Mouse (Mus musculus): ENCODE results near the gene Ralgds. TPM values are rescaled to one million over a fixed set of nuclear protein-coding genes. Genes with fewer than 3 reads are reported as not detected.
"Not testable (repeated sequence)": the region's sequence is repeated elsewhere in the genome, so short reads cannot be mapped to it uniquely, and the experiment has no call there.

The Ralgds gene
- total and polyA plus RNA-seq, 3 experiments, result 9.7 to 19.5 (median 12.2) TPM

DNA sequence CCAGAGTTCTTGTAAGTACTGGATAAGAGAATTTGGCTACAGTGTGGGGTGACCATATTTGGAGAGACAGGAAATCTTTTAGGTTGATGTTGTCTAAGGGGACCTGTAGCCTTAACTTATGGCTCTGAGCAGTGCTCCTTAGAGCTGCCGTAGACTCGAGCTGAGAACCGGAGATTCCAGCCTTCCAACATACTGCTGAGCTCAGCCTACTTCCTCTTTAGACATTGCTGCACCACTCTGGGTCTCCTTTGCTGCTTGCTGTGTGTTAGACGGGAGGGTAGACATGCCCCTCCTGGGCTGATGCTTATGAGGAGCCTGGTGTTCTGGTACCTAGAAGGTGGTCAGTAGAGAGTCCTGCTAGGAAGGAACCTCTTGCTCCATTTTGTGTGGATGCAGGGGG is 14.5 kb upstream of the Ralgds start:
- Histone ChIP-seq H3K36me3 (ENCODE audit: control insufficient read depth, insufficient read depth, low read length) (no peaks in the 10 kb centered on the region), H3K79me2 (replicated peaks; ENCODE audit: control insufficient read depth, insufficient read depth, low read length) (no peaks in the 10 kb centered on the region), H3K27ac (no peak overlapping the region), H3K4me1 (ENCODE audit: control insufficient read depth, insufficient read depth, low read length) (no peaks in the 10 kb centered on the region), H3K9ac (ENCODE audit: low read depth, low read length) (no peak overlapping the region), H3K4me3 (no peak overlapping the region), H3K27me3 (ENCODE audit: control insufficient read depth, insufficient read depth, low read length) (no peaks in the 10 kb centered on the region; the same call in 1 of the 2 replicates)
- TF ChIP-seq POLR2A (IDR thresholded peaks at IDR 0.05; ENCODE audit: insufficient read depth, low read depth, low read length) (no peak), CTCF (IDR thresholded peaks at IDR 0.05) (no peak), EP300 (IDR thresholded peaks at IDR 0.05; ENCODE audit: insufficient read depth, low read depth, low read length) (no peak)
- intact Hi-C loops (cut with DNase I), result no loop called here
- DNase-seq, result no peak
- 64% methylated on average over 4 of the region's 4 CpGs for WGBS

DNA sequence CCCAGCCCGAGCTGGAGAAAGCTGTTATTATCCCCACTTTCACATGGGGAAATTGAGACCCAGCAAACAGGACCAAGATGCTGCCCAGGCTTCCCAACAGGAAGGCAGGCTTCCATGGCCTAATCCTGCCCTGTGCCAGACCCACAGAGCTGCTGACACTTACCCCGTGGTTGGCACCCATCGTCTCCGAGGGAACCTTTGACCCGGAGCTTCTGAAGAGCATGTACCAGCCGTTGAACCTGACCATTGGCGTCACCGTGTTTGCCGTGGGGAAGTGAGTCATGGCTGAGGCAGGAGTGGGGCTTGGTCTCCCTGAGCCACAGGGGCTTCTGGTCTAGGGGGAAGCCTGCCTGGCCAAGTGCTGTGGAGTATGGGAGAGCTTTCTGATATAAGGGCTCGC is 9.9 kb upstream of the Ralgds start:
- Histone ChIP-seq H3K4me1 (ENCODE audit: control insufficient read depth, insufficient read depth, low read length) (no peaks in the 10 kb centered on the region), H3K36me3 (ENCODE audit: control insufficient read depth, insufficient read depth, low read length) (no peaks in the 10 kb centered on the region), H3K27ac (no peak overlapping the region), H3K79me2 (replicated peaks; ENCODE audit: control insufficient read depth, insufficient read depth, low read length) (no peaks in the 10 kb centered on the region), H3K27me3 (ENCODE audit: control insufficient read depth, insufficient read depth, low read length) (no peaks in the 10 kb centered on the region; the same call in 1 of the 2 replicates), H3K4me3 (no peak overlapping the region), H3K9ac (ENCODE audit: low read depth, low read length) (no peak overlapping the region)
- 74% methylated on average over 10 of the region's 10 CpGs for WGBS
- intact Hi-C loops (cut with DNase I), result no loop called here
- no peak for DNase-seq
- no peak for TF ChIP-seq CTCF (IDR thresholded peaks at IDR 0.05)
- no peak for TF ChIP-seq EP300 (IDR thresholded peaks at IDR 0.05; ENCODE audit: insufficient read depth, low read depth, low read length)
- no peak for TF ChIP-seq POLR2A (IDR thresholded peaks at IDR 0.05; ENCODE audit: insufficient read depth, low read depth, low read length)

DNA sequence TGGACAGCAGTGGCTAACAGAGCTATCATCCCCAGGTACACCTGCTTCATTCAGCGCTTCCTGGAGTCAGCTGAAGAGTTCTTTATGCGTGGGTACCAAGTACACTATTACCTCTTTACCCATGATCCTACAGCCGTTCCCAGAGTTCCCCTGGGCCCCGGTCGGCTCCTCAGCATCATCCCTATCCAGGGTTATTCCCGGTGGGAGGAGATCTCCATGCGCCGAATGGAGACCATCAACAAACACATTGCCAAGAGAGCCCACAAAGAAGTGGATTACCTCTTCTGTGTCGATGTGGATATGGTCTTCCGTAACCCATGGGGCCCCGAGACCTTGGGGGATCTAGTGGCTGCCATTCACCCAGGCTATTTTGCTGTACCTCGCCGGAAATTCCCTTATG is 8.2 kb upstream of the Ralgds start:
- no peak for TF ChIP-seq EP300 (IDR thresholded peaks at IDR 0.05; ENCODE audit: insufficient read depth, low read depth, low read length)
- TF ChIP-seq CTCF (IDR thresholded peaks at IDR 0.05), result no peak
- no peak for TF ChIP-seq POLR2A (IDR thresholded peaks at IDR 0.05; ENCODE audit: insufficient read depth, low read depth, low read length)
- H3K27ac ChIP-seq, result no peak overlapping the region
- H3K79me2 ChIP-seq (replicated peaks; ENCODE audit: control insufficient read depth, insufficient read depth, low read length), result no peaks in the 10 kb centered on the region
- H3K4me3 ChIP-seq, result no peak overlapping the region
- no peaks in the 10 kb centered on the region; the same call in 1 of the 2 replicates for H3K27me3 ChIP-seq (ENCODE audit: control insufficient read depth, insufficient read depth, low read length)
- 82% methylated on average over 13 of the region's 13 CpGs for whole genome bisulfite sequencing
- no peak overlapping the region for H3K9ac ChIP-seq (ENCODE audit: low read depth, low read length)
- no peaks in the 10 kb centered on the region for H3K36me3 ChIP-seq (ENCODE audit: control insufficient read depth, insufficient read depth, low read length)
- intact Hi-C loops (cut with DNase I), result no loop called here
- DNase-seq, result no peak
- no peaks in the 10 kb centered on the region for H3K4me1 ChIP-seq (ENCODE audit: control insufficient read depth, insufficient read depth, low read length)

DNA sequence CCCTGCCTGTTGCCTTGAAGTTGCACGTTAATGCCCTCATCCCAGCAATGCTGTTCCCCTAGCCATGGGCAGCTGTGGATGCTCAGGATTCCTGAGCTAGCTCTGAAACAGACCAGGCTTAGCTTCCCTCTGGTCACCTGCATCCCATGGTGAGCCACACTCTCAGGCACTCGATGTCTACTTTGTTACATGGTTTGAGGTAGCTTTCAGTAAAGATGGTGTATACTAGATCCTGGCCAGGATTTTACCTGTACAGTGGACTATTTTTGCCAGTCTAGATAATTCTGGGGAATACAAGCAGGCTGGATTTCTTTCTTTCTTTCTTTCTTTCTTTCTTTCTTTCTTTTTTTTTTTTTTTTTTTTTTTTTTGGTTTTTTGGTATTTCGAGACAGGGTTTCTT is 7.1 kb upstream of the Ralgds start, which contains the start of gene Gm10134:
Gene Gm10134 (plus strand): TSS at position 301 of the 400 bp plus-strand sequence.
- Histone ChIP-seq H3K27ac (no peak within 1 kb of the TSS), H3K79me2 (replicated peaks; ENCODE audit: control insufficient read depth, insufficient read depth, low read length) (no peaks in the 10 kb centered on the region), H3K4me1 (ENCODE audit: control insufficient read depth, insufficient read depth, low read length) (no peaks in the 10 kb centered on the region), H3K9ac (ENCODE audit: low read depth, low read length) (no peak within 1 kb of the TSS), H3K36me3 (ENCODE audit: control insufficient read depth, insufficient read depth, low read length) (no peaks in the 10 kb centered on the region), H3K27me3 (ENCODE audit: control insufficient read depth, insufficient read depth, low read length) (no peaks in the 10 kb centered on the region; the same call in 1 of the 2 replicates), H3K4me3 (no peak within 1 kb of the TSS)
- intact Hi-C loops (cut with DNase I), result no loop called here
- no peak for DNase-seq
- no peak for TF ChIP-seq CTCF (IDR thresholded peaks at IDR 0.05)
- TF ChIP-seq POLR2A (IDR thresholded peaks at IDR 0.05; ENCODE audit: insufficient read depth, low read depth, low read length), result no peak
- TF ChIP-seq EP300 (IDR thresholded peaks at IDR 0.05; ENCODE audit: insufficient read depth, low read depth, low read length), result no peak
- WGBS, result 60% methylated on average over 3 of the region's 3 CpGs

DNA sequence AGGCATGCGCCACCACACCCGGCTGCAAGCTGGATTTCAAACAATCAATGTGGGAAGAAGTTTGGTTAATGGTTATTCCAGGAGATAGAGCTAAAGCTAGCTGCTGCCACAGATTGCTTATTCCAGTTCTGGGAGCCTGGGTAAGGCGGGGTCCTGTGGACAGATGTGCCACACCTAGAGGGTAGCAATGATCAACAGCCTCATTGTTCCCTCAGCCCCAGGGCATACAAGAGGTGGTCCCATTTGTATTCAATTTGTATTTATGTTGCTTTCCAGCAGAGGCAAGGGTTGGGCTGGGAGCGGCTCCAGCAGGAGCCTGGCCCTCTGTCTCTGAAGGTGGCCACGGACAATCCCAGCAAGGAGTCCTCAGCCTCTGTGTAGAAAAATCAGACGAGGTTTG is 6.6 kb upstream of the Ralgds start:
- H3K4me1 ChIP-seq (ENCODE audit: control insufficient read depth, insufficient read depth, low read length), result no peaks in the 10 kb centered on the region
- H3K9ac ChIP-seq (ENCODE audit: low read depth, low read length), result no peak overlapping the region
- no peaks in the 10 kb centered on the region; the same call in 1 of the 2 replicates for H3K27me3 ChIP-seq (ENCODE audit: control insufficient read depth, insufficient read depth, low read length)
- H3K27ac ChIP-seq, result no peak overlapping the region
- intact Hi-C loops (cut with DNase I), result no loop called here
- no peak for DNase-seq
- TF ChIP-seq CTCF (IDR thresholded peaks at IDR 0.05) (no peak), EP300 (IDR thresholded peaks at IDR 0.05; ENCODE audit: insufficient read depth, low read depth, low read length) (no peak), POLR2A (IDR thresholded peaks at IDR 0.05; ENCODE audit: insufficient read depth, low read depth, low read length) (no peak)
- no peaks in the 10 kb centered on the region for H3K36me3 ChIP-seq (ENCODE audit: control insufficient read depth, insufficient read depth, low read length)
- H3K4me3 ChIP-seq, result no peak overlapping the region
- H3K79me2 ChIP-seq (replicated peaks; ENCODE audit: control insufficient read depth, insufficient read depth, low read length), result no peaks in the 10 kb centered on the region
- WGBS, result 86% methylated on average over 6 of the region's 6 CpGs

DNA sequence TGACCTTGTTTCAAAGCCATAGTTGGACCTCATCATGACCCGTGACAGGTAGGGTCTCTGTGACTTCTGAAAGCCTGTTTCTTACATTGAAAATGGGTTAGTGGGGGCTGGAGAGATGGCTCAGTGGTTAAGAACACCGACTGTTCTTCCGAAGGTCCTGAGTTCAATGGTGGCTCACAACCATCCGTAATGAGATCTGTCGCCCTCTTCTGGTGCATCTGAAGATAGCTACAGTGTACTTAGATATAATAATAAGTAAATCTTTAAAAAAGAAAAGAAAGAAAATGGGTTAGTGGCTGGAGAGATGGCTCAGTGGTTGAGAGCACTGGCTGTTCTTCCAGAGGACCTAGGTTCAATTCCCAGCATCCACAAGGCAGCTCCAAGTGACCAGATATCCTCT is 1.3 kb upstream of the Ralgds start:
- peak; percentile 56 for TF ChIP-seq CTCF (IDR thresholded peaks at IDR 0.05)
- not testable (repeated sequence) for H3K27ac ChIP-seq; H3K27me3 ChIP-seq (ENCODE audit: control insufficient read depth, insufficient read depth, low read length); DNase-seq; H3K36me3 ChIP-seq (ENCODE audit: control insufficient read depth, insufficient read depth, low read length); H3K4me1 ChIP-seq (ENCODE audit: control insufficient read depth, insufficient read depth, low read length); H3K9ac ChIP-seq (ENCODE audit: low read depth, low read length); H3K79me2 ChIP-seq (replicated peaks; ENCODE audit: control insufficient read depth, insufficient read depth, low read length); H3K4me3 ChIP-seq
- intact Hi-C loops (cut with DNase I), result loop anchor here (5.0 kb wide), 1 partner anchor 131 kb away; the partner anchor contains the start of gene Tsc1
- WGBS, result 55% methylated on average over 5 of the region's 5 CpGs
